Mouse (Mus musculus) heart, postnatal 36 days (tissue): ENCODE data around the gene Rad54l2. TPM values are rescaled to one million over a fixed set of nuclear protein-coding genes. Genes with fewer than 3 reads are reported as not detected.

ENCODE experiments used
- DNase-seq, 2 experiments: peaks; one replicate each; pipeline ENCODE4 v3.0.0; 2021 to 2022
- intact Hi-C: fragments of 180-260 bp; cut with DNase I; formaldehyde crosslinking; loops from one replicate; pipeline ENCODE4 v1.15.1; 2025
- total RNA-seq, 2 experiments: library from RNA; stranded (reverse); gene quantifications; 2 replicates each; pipeline ENCODE4 v1.2.3; 2021

The Rad54l2 gene
- total RNA-seq, 2 experiments from 2014 or later: 9.1 to 10.2 TPM

GRCm38 (mm10) chr9:106681026-106681425, 108.0 kb downstream of the Rad54l2 start:
- intact Hi-C loops: no loop called here
- DNase-seq: no peak

GRCm38 (mm10) chr9:106678242-106678641, 110.8 kb downstream of the Rad54l2 start:
- intact Hi-C loops: no loop called here
- DNase-seq: no peak

DNA sequence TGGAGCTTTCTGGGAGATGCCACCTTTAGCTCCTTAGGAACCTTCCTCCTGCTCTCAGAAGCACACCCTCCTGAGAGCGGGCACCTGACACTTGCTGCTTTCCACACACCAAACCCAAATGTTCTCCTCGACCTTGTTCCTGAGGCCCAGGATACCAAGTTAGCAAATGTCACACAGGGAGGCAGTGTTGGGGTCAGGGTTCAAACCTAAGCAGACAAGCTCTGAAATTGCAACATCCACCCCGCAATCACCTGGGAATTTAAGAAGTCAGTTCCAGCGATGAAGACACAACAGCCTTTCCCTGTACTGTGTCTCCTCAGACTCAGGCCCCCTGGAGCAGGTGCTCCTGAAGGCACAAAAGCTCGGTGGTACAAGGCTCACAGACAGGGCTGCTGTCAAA, 111.3 kb downstream of the Rad54l2 start:
- no peak for DNase-seq
- intact Hi-C loops: no loop called here

GRCm38 (mm10) chr9:106676571-106676970, 112.4 kb downstream of the Rad54l2 start:
- DNase-seq: no peak
- intact Hi-C loops: no loop called here

- no peak for DNase-seq
- intact Hi-C loops: no loop called here
These were observed 113.0 kb downstream of the Rad54l2 start for GRCm38 (mm10) chr9:106675965-106676364.

DNA sequence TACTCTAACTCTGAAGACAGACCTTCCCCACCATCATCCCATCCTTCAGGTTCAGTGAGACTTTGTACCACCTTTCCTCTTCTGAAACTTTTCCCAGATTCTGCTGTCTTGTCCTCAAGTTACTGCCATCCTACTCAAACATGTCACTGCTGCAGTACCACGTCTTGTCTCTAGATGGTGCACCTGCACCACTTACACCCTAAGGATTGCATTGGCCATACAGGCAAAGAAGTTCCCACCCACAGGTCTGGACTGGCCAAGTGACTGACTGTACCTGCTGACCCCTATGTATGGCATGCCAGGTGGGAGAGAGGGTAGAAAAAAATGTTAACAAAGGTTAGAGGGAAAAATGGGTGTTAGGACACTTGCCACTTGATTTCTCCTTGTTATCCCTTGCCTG, 113.5 kb downstream of the Rad54l2 start:
- intact Hi-C loops: no loop called here
- DNase-seq: peak; percentile 81 to 85

GRCm38 (mm10) chr9:106673860-106674259, 115.1 kb downstream of the Rad54l2 start:
- intact Hi-C loops: no loop called here
- DNase-seq: no peak

- no peak for DNase-seq
- intact Hi-C loops: no loop called here
These were observed 124.1 kb downstream of the Rad54l2 start for GRCm38 (mm10) chr9:106664856-106665255.

DNA sequence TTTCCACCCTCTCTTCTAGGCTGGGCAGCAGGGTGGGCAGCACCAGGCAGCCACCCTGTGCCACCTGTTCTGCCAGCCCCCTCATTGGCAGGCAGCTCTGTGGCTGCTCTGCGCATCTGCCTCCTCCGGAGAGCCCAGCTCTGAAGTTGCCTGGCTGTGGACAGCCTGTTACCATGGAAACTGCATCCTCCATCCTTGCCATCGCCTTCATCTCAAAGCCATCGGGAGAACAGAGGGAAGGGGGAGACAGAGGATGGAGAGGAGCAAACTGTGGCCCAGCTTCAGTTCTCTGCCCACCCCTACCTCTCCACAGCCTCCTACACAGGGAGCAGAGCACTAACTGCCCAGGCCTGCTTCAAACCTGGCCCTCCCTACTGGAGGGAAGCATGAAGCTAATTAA, 124.6 kb downstream of the Rad54l2 start:
- intact Hi-C loops: no loop called here
- no peak for DNase-seq

DNA sequence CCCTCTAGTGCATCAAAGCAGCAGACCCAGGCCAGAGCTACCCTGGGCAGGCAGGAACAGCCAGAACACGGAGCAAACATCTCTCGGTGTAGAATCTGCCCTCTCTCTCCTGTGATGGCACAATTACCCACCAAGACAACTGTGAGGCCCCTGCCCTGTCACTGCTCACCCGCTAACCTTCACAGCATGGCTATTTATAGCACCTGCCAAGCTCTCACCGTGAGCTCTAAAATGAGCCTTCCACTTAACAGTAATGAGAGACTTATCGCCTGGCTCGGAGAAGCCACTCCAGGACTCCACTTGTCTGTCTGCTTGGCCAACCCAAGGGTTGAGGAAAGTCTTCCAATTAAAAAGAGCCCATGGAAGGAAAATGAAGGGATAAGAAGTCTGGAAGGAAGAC, 125.8 kb downstream of the Rad54l2 start:
- intact Hi-C loops: no loop called here
- DNase-seq: no peak

DNA sequence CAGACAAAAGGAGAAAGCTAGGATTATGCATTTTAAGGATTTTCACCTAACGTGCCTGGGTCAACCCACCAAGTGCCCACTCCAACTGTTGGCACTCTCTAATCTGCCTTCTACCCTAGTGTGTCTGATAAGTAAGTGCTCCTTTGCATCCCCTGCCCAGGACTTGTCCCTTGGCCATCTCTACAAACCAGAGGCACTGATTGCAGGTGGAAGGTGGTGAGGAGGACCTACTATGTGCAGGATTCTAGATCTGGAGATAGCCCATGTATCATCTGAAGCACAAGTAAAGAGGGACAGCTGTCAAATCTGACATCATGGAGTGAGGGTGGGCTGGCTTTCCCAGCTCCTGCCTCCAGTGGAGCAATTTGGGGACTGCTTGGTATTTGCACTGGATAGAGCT, 129.1 kb downstream of the Rad54l2 start:
- DNase-seq: no peak
- intact Hi-C loops: no loop called here

DNA sequence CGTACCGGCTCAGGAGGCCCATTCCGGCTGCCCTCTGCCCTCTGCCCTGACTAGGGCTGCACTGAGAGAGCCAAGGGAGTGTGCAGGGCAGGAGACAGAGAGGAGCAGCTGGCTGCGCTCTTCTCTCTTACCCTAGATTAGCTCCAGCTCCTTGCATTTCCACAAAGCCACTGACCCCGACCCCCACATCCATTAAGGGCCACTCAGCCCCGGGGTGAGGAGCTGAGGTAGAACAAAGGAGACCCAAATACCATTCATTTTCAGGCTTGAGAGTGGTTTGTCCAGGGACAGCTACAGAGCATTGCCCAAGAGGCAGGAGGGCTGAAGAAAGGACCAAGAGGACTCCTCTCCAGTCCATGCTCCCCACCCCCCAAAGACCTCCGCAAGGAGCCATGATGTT, 129.6 kb downstream of the Rad54l2 start:
- no peak for DNase-seq
- intact Hi-C loops: no loop called here

- intact Hi-C loops: no loop called here
- no peak for DNase-seq
These were observed 131.4 kb downstream of the Rad54l2 start for GRCm38 (mm10) chr9:106657592-106657991.

DNA sequence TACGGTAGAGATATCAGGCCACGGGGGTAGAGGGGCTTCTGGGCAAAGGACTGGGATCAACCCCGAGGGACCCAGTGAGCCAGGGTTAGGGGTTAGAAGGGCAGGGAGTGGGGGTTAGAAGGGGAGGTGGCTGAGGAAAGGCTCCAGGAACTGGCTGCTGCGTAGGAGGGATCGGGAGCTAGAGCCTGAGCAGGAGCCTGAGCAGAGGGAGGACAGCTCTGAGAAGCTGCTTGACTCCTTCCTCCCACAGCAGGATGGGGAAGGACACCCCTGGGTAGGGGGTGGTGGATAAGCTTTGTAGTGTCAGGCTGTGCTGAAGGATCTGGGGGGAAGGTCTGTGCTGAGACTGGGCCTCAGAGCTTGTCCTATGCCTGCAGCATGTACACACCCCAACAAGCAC, 132.2 kb downstream of the Rad54l2 start:
- intact Hi-C loops: no loop called here

DNA sequence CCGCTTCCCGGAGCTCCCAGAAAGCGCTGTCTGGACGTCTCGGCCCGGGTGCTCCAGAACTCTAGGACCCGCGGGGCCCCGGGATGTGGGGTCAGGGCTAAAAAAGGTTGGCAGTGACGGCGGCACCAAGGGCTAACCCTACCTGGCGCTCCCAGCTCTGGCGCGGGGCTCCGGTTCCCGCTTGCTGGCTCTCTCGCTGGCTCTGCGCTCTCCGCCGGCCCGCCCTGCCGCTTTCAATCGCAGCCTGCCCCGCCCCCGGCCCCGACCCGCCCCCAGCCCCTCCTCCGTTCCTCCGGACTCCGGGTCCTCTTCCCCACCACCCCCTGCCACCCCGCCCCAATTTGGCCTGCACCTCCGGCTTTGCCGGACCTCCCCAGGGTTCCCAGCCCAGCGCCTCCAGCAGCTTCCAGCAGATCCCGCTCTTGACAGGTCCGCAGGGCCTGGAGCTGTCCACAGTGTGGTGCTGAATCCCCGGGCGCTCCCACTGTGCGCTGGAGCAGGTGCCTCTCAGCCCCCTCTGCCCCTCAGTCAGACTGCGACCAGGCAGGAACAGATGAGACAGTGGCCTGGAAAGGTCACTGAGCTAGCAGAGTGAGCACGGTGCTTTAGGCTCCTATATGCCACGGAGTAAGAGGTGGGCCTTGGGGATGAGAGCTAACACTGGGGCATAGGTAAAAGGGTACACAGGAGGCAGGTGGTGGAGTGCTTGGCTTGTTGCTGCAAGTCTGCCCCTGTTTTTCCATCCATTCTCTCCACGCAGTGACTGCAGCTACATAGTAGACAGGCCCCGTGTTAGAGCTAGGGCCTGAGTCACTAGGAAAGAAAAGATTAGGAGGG, 132.9 kb downstream of the Rad54l2 start, which contains the start of gene Grm2:
Gene Grm2, minus strand, starts transcription at position 199 of the 837 bp plus-strand sequence.
- intact Hi-C loops: no loop called here
- peak; percentile 57 to 71 for DNase-seq

More for the DNA sequence above, 132.2 kb downstream of the Rad54l2 start:
- no peak for DNase-seq

DNA sequence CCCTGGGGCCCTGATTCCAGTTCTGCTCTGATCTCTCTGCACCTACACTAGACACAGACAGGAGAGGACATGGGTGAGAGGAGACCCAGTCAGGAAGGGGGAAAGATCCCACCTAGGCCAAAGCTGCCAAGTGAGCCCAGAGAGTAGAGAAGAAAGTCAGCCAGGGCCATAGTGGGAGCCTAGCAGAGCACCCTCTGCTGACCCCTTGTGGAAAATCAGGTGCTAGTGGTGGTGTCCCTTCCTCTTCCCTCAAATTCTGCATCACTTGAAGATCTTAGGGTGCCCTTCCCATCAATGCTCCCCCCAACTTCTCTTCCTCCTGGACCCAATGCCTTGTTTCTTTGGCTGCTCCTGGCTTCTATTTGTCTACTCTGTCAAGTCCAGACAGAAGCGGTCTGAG, 136.3 kb downstream of the Rad54l2 start:
- intact Hi-C loops: no loop called here
- no peak for DNase-seq

DNA sequence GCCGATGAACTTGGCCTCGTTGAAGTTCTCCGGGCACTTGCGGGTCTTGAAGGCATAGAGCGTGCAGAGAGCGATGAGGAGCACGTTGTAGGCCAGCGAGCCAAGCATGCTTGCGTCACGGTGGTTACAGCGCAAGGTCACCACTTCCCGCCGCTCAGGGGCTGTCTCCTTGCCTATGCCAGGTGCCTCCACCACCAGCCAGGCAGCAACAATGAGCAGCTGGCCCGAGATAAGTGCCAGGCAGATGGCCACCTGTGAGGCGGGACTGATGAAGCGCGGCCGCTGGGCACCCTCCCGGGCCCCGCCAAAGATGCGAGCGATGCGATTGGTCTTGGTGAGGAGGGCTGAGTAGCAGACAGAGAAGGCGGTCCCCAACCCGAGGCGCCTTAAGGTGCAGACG, 141.8 kb downstream of the Rad54l2 start:
- DNase-seq: no peak
- intact Hi-C loops: no loop called here

- intact Hi-C loops: no loop called here
- no peak for DNase-seq
These were observed 143.2 kb downstream of the Rad54l2 start for GRCm38 (mm10) chr9:106645684-106646271.

- intact Hi-C loops: no loop called here
- DNase-seq: no peak
These were observed 145.2 kb downstream of the Rad54l2 start for GRCm38 (mm10) chr9:106643787-106644186.

- peak; percentile 28 to 62 for DNase-seq
- intact Hi-C loops: no loop called here
These were observed 145.9 kb downstream of the Rad54l2 start for GRCm38 (mm10) chr9:106643128-106643527.

GRCm38 (mm10) chr9:106641346-106641745, 147.6 kb downstream of the Rad54l2 start:
- intact Hi-C loops: no loop called here
- no peak for DNase-seq

DNA sequence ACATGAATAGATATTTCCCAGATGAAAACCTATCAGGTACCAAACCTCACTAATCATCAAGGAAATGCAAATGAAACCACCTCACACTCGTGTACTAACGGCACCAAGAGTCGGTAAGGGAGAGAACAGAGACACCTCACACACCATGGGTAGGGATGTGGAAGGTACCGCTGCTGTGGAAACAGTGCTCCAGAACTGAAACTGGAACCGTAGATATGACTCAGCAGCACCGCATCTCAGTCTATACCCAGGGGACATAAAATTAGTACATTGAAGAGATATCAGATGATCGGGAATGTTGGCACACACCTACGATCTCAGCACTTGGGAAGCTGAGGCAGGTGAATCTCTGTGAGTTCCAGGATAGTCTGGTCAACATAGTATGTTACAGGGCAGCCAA, 150.8 kb downstream of the Rad54l2 start:
- intact Hi-C loops: no loop called here
- no peak for DNase-seq
